14 mouse cellular contexts compared by ENCODE assay signal in genomic region chr14:51127648-51128258, GRCm38 (mm10). TPM values are rescaled to one million over a fixed set of nuclear protein-coding genes. Genes with fewer than 3 reads are reported as not detected.
DNase-seq lines count a peak whose midpoint lies in the region; ATAC-seq and TF ChIP-seq lines count a peak whose summit lies in the region.
"Had no signal": no experiment of that assay in that cellular context is flagged by ENCODE, and none has a peak within 500 bp of the region (broad histone marks: within the 10 kb centered on the region; RNA-seq: fewer than 3 reads in every experiment).

No protein-coding gene starts in this region.

- no peaks in the 10 kb centered on the region for H3K36me3 ChIP-seq in hindbrain, embryonic 15.5 days
- no peaks in the 10 kb centered on the region for H3K36me3 ChIP-seq in hindbrain, embryonic 13.5 days
- no peaks in the 10 kb centered on the region for H3K36me3 ChIP-seq in intestine, embryonic 16.5 days (ENCODE audit: control insufficient read depth, insufficient read depth, low read length)
- no peaks in the 10 kb centered on the region for H3K36me3 ChIP-seq in small intestine, adult 2 months (ENCODE audit: control insufficient read depth, insufficient read depth, low read length)
- H3K36me3 ChIP-seq: heart, embryonic 13.5 days had no signal

- ATAC-seq in hindbrain, embryonic 15.5 days (ENCODE audit: low FRiP score, low read depth) = 0 out of 2 replicates have a peak, but pooled peaks have one; percentile 27
- ATAC-seq in hindbrain, embryonic 13.5 days (ENCODE audit: low FRiP score) = no peak
- peak; percentile 76 for ATAC-seq in intestine, embryonic 16.5 days
- ATAC-seq in frontal cortex, adult (ENCODE audit: low TSS enrichment) = no peak
- ATAC-seq: forebrain, embryonic 16.5 days; midbrain, embryonic 16.5 days had no signal

- no peak overlapping the region for H3K27ac ChIP-seq in hindbrain, embryonic 15.5 days (replicated peaks)
- H3K27ac ChIP-seq in hindbrain, embryonic 13.5 days = no peak overlapping the region
- H3K27ac ChIP-seq in bone marrow, adult 2 months (ENCODE audit: control insufficient read depth, insufficient read depth, low read depth, low read length, poor library complexity) = peak overlapping the region; percentile 82
- H3K27ac ChIP-seq in intestine, embryonic 16.5 days (ENCODE audit: low read length) = no peak overlapping the region
- peak overlapping the region; percentile 10; the same call in 1 of the 2 replicates for H3K27ac ChIP-seq in small intestine, adult 2 months (ENCODE audit: insufficient read depth, low read depth, low read length)
- H3K27ac ChIP-seq: heart, embryonic 13.5 days had no signal

- 80% methylated on average over 2 of the region's 2 CpGs for WGBS in hindbrain, embryonic 15.5 days
- WGBS in hindbrain, embryonic 13.5 days = 79% methylated on average over 2 of the region's 2 CpGs
- 40% methylated on average over 2 of the region's 2 CpGs for WGBS in bone marrow, adult 2 months
- WGBS in intestine, embryonic 16.5 days = 51% methylated on average over 2 of the region's 2 CpGs
- 27% methylated on average over 2 of the region's 2 CpGs for WGBS in small intestine, adult 2 months

- no peaks in the 10 kb centered on the region for H3K9me3 ChIP-seq in hindbrain, embryonic 15.5 days
- H3K9me3 ChIP-seq in hindbrain, embryonic 13.5 days = no peaks in the 10 kb centered on the region
- H3K9me3 ChIP-seq in intestine, embryonic 16.5 days (ENCODE audit: control insufficient read depth, low read length) = no peaks in the 10 kb centered on the region
- H3K9me3 ChIP-seq: heart, embryonic 13.5 days had no signal

- H3K4me1 ChIP-seq in hindbrain, embryonic 15.5 days (replicated peaks) = no peaks in the 10 kb centered on the region
- H3K4me1 ChIP-seq in hindbrain, embryonic 13.5 days (replicated peaks) = no peaks in the 10 kb centered on the region
- H3K4me1 ChIP-seq in bone marrow, adult 2 months (ENCODE audit: control insufficient read depth, insufficient read depth, low read length) = peaks cover 15% of the 10 kb centered on the region
- no peaks in the 10 kb centered on the region for H3K4me1 ChIP-seq in intestine, embryonic 16.5 days (ENCODE audit: control insufficient read depth, insufficient read depth, low read length)
- peaks cover 7% of the 10 kb centered on the region; the same call in 1 of the 2 replicates for H3K4me1 ChIP-seq in small intestine, adult 2 months (ENCODE audit: control insufficient read depth, insufficient read depth, insufficient read length, low read length)

- no peaks in the 10 kb centered on the region for H3K27me3 ChIP-seq in hindbrain, embryonic 15.5 days
- H3K27me3 ChIP-seq in hindbrain, embryonic 13.5 days = no peaks in the 10 kb centered on the region
- H3K27me3 ChIP-seq in intestine, embryonic 16.5 days (replicated peaks; ENCODE audit: control insufficient read depth, insufficient read depth, low read length) = no peaks in the 10 kb centered on the region
- no peaks in the 10 kb centered on the region for H3K27me3 ChIP-seq in small intestine, adult 2 months (ENCODE audit: control insufficient read depth, insufficient read depth, low read length)
- H3K27me3 ChIP-seq: heart, embryonic 13.5 days had no signal

- H3K4me2 ChIP-seq in hindbrain, embryonic 15.5 days = no peak overlapping the region
- no peak overlapping the region for H3K4me2 ChIP-seq in hindbrain, embryonic 13.5 days
- no peak overlapping the region for H3K4me2 ChIP-seq in intestine, embryonic 16.5 days (ENCODE audit: low read depth, low read length)
- H3K4me2 ChIP-seq: heart, embryonic 13.5 days had no signal

- no peak for TF ChIP-seq CTCF in bone marrow, adult 2 months (IDR thresholded peaks at IDR 0.05; ENCODE audit: control insufficient read depth, insufficient read depth, low read length)
- no peak for TF ChIP-seq CTCF in small intestine, adult 2 months (IDR thresholded peaks at IDR 0.05; ENCODE audit: extremely low read depth, insufficient read length, insufficient replicate concordance, low read depth, low read length)

- DNase-seq in thymus, adult 18-20 months = no peak
- DNase-seq in cerebellum, postnatal 14 days = no peak
- DNase-seq: adrenal gland, adult 8-10 months; cerebellum, postnatal 10 days; thymus, postnatal 4 days had no signal

- TF ChIP-seq POLR2A in bone marrow, adult 2 months (IDR thresholded peaks at IDR 0.05; ENCODE audit: borderline replicate concordance, control insufficient read depth, low read depth, low read length) = peak; percentile 37; the same call in 1 of the 2 replicates
- no peak for TF ChIP-seq POLR2A in small intestine, adult 2 months (IDR thresholded peaks at IDR 0.05; ENCODE audit: low read depth, low read length)

- H3K9ac ChIP-seq in hindbrain, embryonic 15.5 days = no peak overlapping the region
- no peak overlapping the region for H3K9ac ChIP-seq in hindbrain, embryonic 13.5 days
- H3K9ac ChIP-seq in intestine, embryonic 16.5 days (ENCODE audit: low read depth, low read length) = no peak overlapping the region
- H3K9ac ChIP-seq: heart, embryonic 13.5 days had no signal

- H3K4me3 ChIP-seq in hindbrain, embryonic 15.5 days = no peak overlapping the region
- H3K4me3 ChIP-seq in hindbrain, embryonic 13.5 days = no peak overlapping the region
- no peak overlapping the region for H3K4me3 ChIP-seq in bone marrow, adult 2 months (replicated peaks; ENCODE audit: control insufficient read depth, low read depth, low read length)
- H3K4me3 ChIP-seq in intestine, embryonic 16.5 days (ENCODE audit: low read length) = no peak overlapping the region
- H3K4me3 ChIP-seq in small intestine, adult 2 months (ENCODE audit: low read depth, low read length) = no peak overlapping the region
- H3K4me3 ChIP-seq: heart, embryonic 13.5 days had no signal

RNA-seq across cellular contexts. Expression of gene Rnase6, which starts 4.0 kb away (rescaled TPM):
- polyA plus RNA-seq in hindbrain, embryonic 15.5 days (2015; fragmentation: Nextera tagmentation; extraction: Ambion mirVana) = 0.84 and 1.4 TPM in 2 replicates
- 0.25 and 0.47 TPM in 2 replicates for polyA plus RNA-seq in hindbrain, embryonic 13.5 days (2015; fragmentation: Nextera tagmentation; extraction: Ambion mirVana)
- 11.6 and 19.4 TPM in 2 replicates for polyA plus RNA-seq in bone marrow, adult 2 months (2011; ENCODE audit: insufficient read depth, insufficient read length, low replicate concordance, missing spikeins)
- 1.5 and 1.6 TPM in 2 replicates for polyA plus RNA-seq in intestine, embryonic 16.5 days (2015; fragmentation: Nextera tagmentation; extraction: Ambion mirVana)
- 9.7 and 15.0 TPM in 2 replicates for polyA plus RNA-seq in small intestine, adult 2 months (2012; rRNA removed)

RNA-seq across cellular contexts. Expression of gene Eddm3b, which starts 13.5 kb away (rescaled TPM):
- polyA plus RNA-seq in hindbrain, embryonic 15.5 days (2015; fragmentation: Nextera tagmentation; extraction: Ambion mirVana) = not detected in 2 replicates
- polyA plus RNA-seq in hindbrain, embryonic 13.5 days (2015; fragmentation: Nextera tagmentation; extraction: Ambion mirVana) = not detected in 2 replicates
- polyA plus RNA-seq in bone marrow, adult 2 months (2011; ENCODE audit: insufficient read depth, insufficient read length, low replicate concordance, missing spikeins) = not detected in 2 replicates
- not detected in 2 replicates for polyA plus RNA-seq in intestine, embryonic 16.5 days (2015; fragmentation: Nextera tagmentation; extraction: Ambion mirVana)
- polyA plus RNA-seq in small intestine, adult 2 months (2012; rRNA removed) = not detected in 2 replicates
- polyA plus RNA-seq: forebrain, embryonic 16.5 days; heart, embryonic 13.5 days; midbrain, embryonic 16.5 days had no signal

RNA-seq across cellular contexts. Expression of gene Rnase1, which starts 18.8 kb away (rescaled TPM):
- polyA plus RNA-seq in hindbrain, embryonic 15.5 days (2015; fragmentation: Nextera tagmentation; extraction: Ambion mirVana) = 0.54 and 0.96 TPM in 2 replicates
- 0.60 TPM in 1 of 2 replicates, not detected in the other for polyA plus RNA-seq in hindbrain, embryonic 13.5 days (2015; fragmentation: Nextera tagmentation; extraction: Ambion mirVana)
- polyA plus RNA-seq in bone marrow, adult 2 months (2011; ENCODE audit: insufficient read depth, insufficient read length, low replicate concordance, missing spikeins) = not detected in 2 replicates
- 107 and 192 TPM in 2 replicates for polyA plus RNA-seq in intestine, embryonic 16.5 days (2015; fragmentation: Nextera tagmentation; extraction: Ambion mirVana)
- 47.1 and 6,983 TPM in 2 replicates for polyA plus RNA-seq in small intestine, adult 2 months (2012; rRNA removed)
- polyA plus RNA-seq: forebrain, embryonic 16.5 days had no signal

RNA-seq across cellular contexts. Expression of gene Rnase2b, which starts 34.3 kb away (rescaled TPM):
- not detected in 2 replicates for polyA plus RNA-seq in hindbrain, embryonic 15.5 days (2015; fragmentation: Nextera tagmentation; extraction: Ambion mirVana)
- not detected in 2 replicates for polyA plus RNA-seq in hindbrain, embryonic 13.5 days (2015; fragmentation: Nextera tagmentation; extraction: Ambion mirVana)
- not detected in 2 replicates for polyA plus RNA-seq in bone marrow, adult 2 months (2011; ENCODE audit: insufficient read depth, insufficient read length, low replicate concordance, missing spikeins)
- not detected in 2 replicates for polyA plus RNA-seq in intestine, embryonic 16.5 days (2015; fragmentation: Nextera tagmentation; extraction: Ambion mirVana)
- polyA plus RNA-seq in small intestine, adult 2 months (2012; rRNA removed) = not detected in 2 replicates
- polyA plus RNA-seq: forebrain, embryonic 16.5 days; heart, embryonic 13.5 days; midbrain, embryonic 16.5 days had no signal

RNA-seq across cellular contexts. Expression of gene Ang, which starts 36.8 kb away (rescaled TPM):
- polyA plus RNA-seq in hindbrain, embryonic 15.5 days (2015; fragmentation: Nextera tagmentation; extraction: Ambion mirVana) = 5.0 TPM in 2 replicates
- polyA plus RNA-seq in hindbrain, embryonic 13.5 days (2015; fragmentation: Nextera tagmentation; extraction: Ambion mirVana) = 4.1 and 4.4 TPM in 2 replicates
- 4.4 and 7.2 TPM in 2 replicates for polyA plus RNA-seq in bone marrow, adult 2 months (2011; ENCODE audit: insufficient read depth, insufficient read length, low replicate concordance, missing spikeins)
- polyA plus RNA-seq in intestine, embryonic 16.5 days (2015; fragmentation: Nextera tagmentation; extraction: Ambion mirVana) = 76.1 and 85.7 TPM in 2 replicates
- polyA plus RNA-seq in small intestine, adult 2 months (2012; rRNA removed) = 21.1 and 27.1 TPM in 2 replicates

Comparison
In these comparisons a context has a peak if more than half of its experiments do, and no peak if none do; other contexts are left out.
1. ATAC-seq: peak in hindbrain, embryonic 15.5 days (single experiment) and intestine, embryonic 16.5 days (single experiment); none in hindbrain, embryonic 13.5 days (single experiment) and frontal cortex, adult (single experiment).
2. H3K27ac ChIP-seq: peak in bone marrow, adult 2 months (single experiment) and small intestine, adult 2 months (single experiment); none in hindbrain, embryonic 15.5 days (single experiment), hindbrain, embryonic 13.5 days (single experiment) and intestine, embryonic 16.5 days (single experiment).
3. RNA of gene Rnase1, which starts 18.8 kb away (polyA plus RNA-seq): 107 to 192 TPM in intestine, embryonic 16.5 days and 47.1 to 6,983 TPM in small intestine, adult 2 months; 0.54 to 0.96 TPM in hindbrain, embryonic 15.5 days, 0.60 TPM in hindbrain, embryonic 13.5 days and not detected in bone marrow, adult 2 months; every median in the first group is over 10 times any median in the second.